Mouse (Mus musculus) spleen, postnatal 36 days (tissue): ENCODE results near the gene Plk2.
"Not testable (repeated sequence)": the region's sequence is repeated elsewhere in the genome, so short reads cannot be mapped to it uniquely, and the experiment has no call there.

Experiments
- DNase-seq, 2 experiments: peaks; one replicate each; pipeline ENCODE4 v3.0.0; 2022; ENCODE audit warnings: low spot score in 2 of 2, mixed read lengths in 1 of 2

Gene Plk2

GRCm38 (mm10) chr13:110394291-110395178 is at the start of gene Plk2:
Plk2 (plus strand) TSS chr13:110395046.
- peak; percentile 85 to 89 for DNase-seq

GRCm38 (mm10) chr13:110346707-110347106 is 48.1 kb upstream of the Plk2 start:
- DNase-seq = no peak

- no peak for DNase-seq
Measured at GRCm38 (mm10) chr13:110351051-110351450, 43.8 kb upstream of the Plk2 start.

GRCm38 (mm10) chr13:110356941-110357340 is 37.9 kb upstream of the Plk2 start, which contains the start of gene Gapt:
Gapt (minus strand) TSS chr13:110357199.
- DNase-seq = peak; percentile 27 to 55

GRCm38 (mm10) chr13:110363722-110364121 is 31.1 kb upstream of the Plk2 start:
- peak; percentile 44 to 62 for DNase-seq

GRCm38 (mm10) chr13:110366477-110366876 is 28.4 kb upstream of the Plk2 start:
- DNase-seq = no peak

GRCm38 (mm10) chr13:110367961-110368555 is 26.8 kb upstream of the Plk2 start:
- DNase-seq = no peak

GRCm38 (mm10) chr13:110368556-110369040 is 26.2 kb upstream of the Plk2 start:
- DNase-seq = peak; percentile 23 to 37

- DNase-seq = no peak
Measured at GRCm38 (mm10) chr13:110369673-110370072, 25.2 kb upstream of the Plk2 start.

- DNase-seq = peak in 1 of 2 experiments; percentile 16
Measured at GRCm38 (mm10) chr13:110382447-110382901, 12.4 kb upstream of the Plk2 start.

GRCm38 (mm10) chr13:110384514-110384913 is 10.3 kb upstream of the Plk2 start:
- DNase-seq = no peak

- DNase-seq = peak; percentile 22 to 42
Measured at GRCm38 (mm10) chr13:110392210-110392609, 2.6 kb upstream of the Plk2 start.

- no peak for DNase-seq
Measured at GRCm38 (mm10) chr13:110392631-110393030, 2.2 kb upstream of the Plk2 start.

GRCm38 (mm10) chr13:110395179-110395794 is 441 bp downstream of the Plk2 start:
- DNase-seq = no peak

GRCm38 (mm10) chr13:110395916-110396685 is 1.3 kb downstream of the Plk2 start:
- DNase-seq = no peak

GRCm38 (mm10) chr13:110397750-110398149 is 2.9 kb downstream of the Plk2 start:
- no peak for DNase-seq

- no peak for DNase-seq
Measured at GRCm38 (mm10) chr13:110398513-110399270, 3.8 kb downstream of the Plk2 start.

GRCm38 (mm10) chr13:110401443-110401842 is 6.6 kb downstream of the Plk2 start:
- DNase-seq = no peak

GRCm38 (mm10) chr13:110401877-110402276 is 7.0 kb downstream of the Plk2 start:
- DNase-seq = no peak

- no peak for DNase-seq
Measured at GRCm38 (mm10) chr13:110404059-110404458, 9.2 kb downstream of the Plk2 start.

GRCm38 (mm10) chr13:110404686-110405085 is 9.8 kb downstream of the Plk2 start:
- not testable (repeated sequence) for DNase-seq
